In genomic region chr4:59847447-59847846, GRCm38 (mm10) we compare ENCODE assay signal across 23 mouse cellular contexts. TPM values are rescaled to one million over a fixed set of nuclear protein-coding genes. Genes with fewer than 3 reads are reported as not detected.
DNase-seq lines count a peak whose midpoint lies in the region; ATAC-seq and TF ChIP-seq lines count a peak whose summit lies in the region.
"Had no signal": no experiment of that assay in that cellular context is flagged by ENCODE, and none has a peak within 500 bp of the region (broad histone marks: within the 10 kb centered on the region; RNA-seq: fewer than 3 reads in every experiment).

No protein-coding gene starts in this region.

- 58% methylated on average over 5 of the region's 5 CpGs for WGBS in forebrain, postnatal 0 days
- 79% methylated on average over 5 of the region's 5 CpGs for WGBS in forebrain, embryonic 13.5 days
- WGBS in cerebellum, adult 2 months = 7% methylated on average over 5 of the region's 5 CpGs

- no peak overlapping the region for H3K27ac ChIP-seq in forebrain, postnatal 0 days (ENCODE audit: low read depth, low read length)
- H3K27ac ChIP-seq in forebrain, embryonic 13.5 days = no peak overlapping the region
- H3K27ac ChIP-seq in cerebellum, adult 2 months (ENCODE audit: insufficient read depth, low read length) = peak overlapping the region; percentile 85
- H3K27ac ChIP-seq: forebrain, embryonic 15.5 days; heart, embryonic 13.5 days; hindbrain, embryonic 10.5 days; hindbrain, embryonic 15.5 days; liver, embryonic 14.5 days; midbrain, embryonic 12.5 days; neural tube, embryonic 12.5 days had no signal

- H3K4me3 ChIP-seq in forebrain, postnatal 0 days (ENCODE audit: low read depth, low read length) = no peak overlapping the region
- no peak overlapping the region for H3K4me3 ChIP-seq in forebrain, embryonic 13.5 days
- H3K4me3 ChIP-seq in cerebellum, adult 2 months (replicated peaks; ENCODE audit: insufficient read depth, low read depth, low read length) = no peak overlapping the region
- H3K4me3 ChIP-seq: forebrain, embryonic 15.5 days; heart, embryonic 13.5 days; hindbrain, embryonic 10.5 days; hindbrain, embryonic 15.5 days; midbrain, embryonic 12.5 days; myocyte; neural tube, embryonic 12.5 days had no signal

- 0 out of 2 replicates have a peak, but pooled peaks cover 5% of the 10 kb centered on the region for H3K4me1 ChIP-seq in forebrain, postnatal 0 days (ENCODE audit: insufficient read depth)
- 0 out of 2 replicates have a peak, but pooled peaks cover 3% of the 10 kb centered on the region for H3K4me1 ChIP-seq in forebrain, embryonic 13.5 days
- H3K4me1 ChIP-seq in cerebellum, adult 2 months (ENCODE audit: control insufficient read depth, insufficient read depth, low read length) = peaks cover 40% of the 10 kb centered on the region
- H3K4me1 ChIP-seq: hindbrain, embryonic 10.5 days; midbrain, embryonic 12.5 days; neural tube, embryonic 12.5 days had no signal

- H3K9ac ChIP-seq in forebrain, postnatal 0 days = no peak overlapping the region
- H3K9ac ChIP-seq in forebrain, embryonic 13.5 days = no peak overlapping the region
- H3K9ac ChIP-seq: forebrain, embryonic 15.5 days; heart, embryonic 13.5 days; hindbrain, embryonic 15.5 days; liver, embryonic 14.5 days; lung, embryonic 14.5 days; midbrain, embryonic 12.5 days; neural tube, embryonic 12.5 days had no signal

- no peaks in the 10 kb centered on the region for H3K27me3 ChIP-seq in forebrain, postnatal 0 days (ENCODE audit: insufficient read depth, low read length)
- H3K27me3 ChIP-seq in forebrain, embryonic 13.5 days = no peaks in the 10 kb centered on the region
- no peaks in the 10 kb centered on the region for H3K27me3 ChIP-seq in cerebellum, adult 2 months (ENCODE audit: control insufficient read depth, insufficient read depth, low read length)
- H3K27me3 ChIP-seq: forebrain, embryonic 15.5 days; heart, embryonic 13.5 days; hindbrain, embryonic 15.5 days; midbrain, embryonic 12.5 days; neural tube, embryonic 12.5 days had no signal

- TF ChIP-seq CTCF in forebrain, postnatal 0 days (IDR thresholded peaks at IDR 0.05; ENCODE audit: low read depth) = no peak
- no peak for TF ChIP-seq CTCF in cerebellum, adult 2 months (IDR thresholded peaks at IDR 0.05; ENCODE audit: borderline replicate concordance, insufficient read depth, low read depth, low read length)

- no peaks in the 10 kb centered on the region for H3K9me3 ChIP-seq in forebrain, postnatal 0 days (ENCODE audit: low read length)
- H3K9me3 ChIP-seq in forebrain, embryonic 13.5 days (replicated peaks) = no peaks in the 10 kb centered on the region
- H3K9me3 ChIP-seq: forebrain, embryonic 15.5 days; hindbrain, embryonic 15.5 days; neural tube, embryonic 12.5 days had no signal

- no peak overlapping the region for H3K4me2 ChIP-seq in forebrain, postnatal 0 days (ENCODE audit: low read depth)
- no peak overlapping the region for H3K4me2 ChIP-seq in forebrain, embryonic 13.5 days
- H3K4me2 ChIP-seq: forebrain, embryonic 15.5 days; heart, embryonic 13.5 days; hindbrain, embryonic 15.5 days; lung, embryonic 14.5 days; midbrain, embryonic 12.5 days; neural tube, embryonic 12.5 days had no signal

- no peaks in the 10 kb centered on the region for H3K36me3 ChIP-seq in forebrain, postnatal 0 days (ENCODE audit: insufficient read depth)
- H3K36me3 ChIP-seq in forebrain, embryonic 13.5 days (ENCODE audit: poor library complexity, severe bottlenecking) = peaks cover 4% of the 10 kb centered on the region; the same call in 1 of the 2 replicates
- H3K36me3 ChIP-seq: forebrain, embryonic 15.5 days; hindbrain, embryonic 15.5 days; midbrain, embryonic 12.5 days; neural tube, embryonic 12.5 days had no signal

- TF ChIP-seq POLR2A in cerebellum, adult 2 months (IDR thresholded peaks at IDR 0.05; ENCODE audit: borderline replicate concordance, insufficient read depth, low read length) = no peak

- no peak for DNase-seq in forebrain, postnatal 0 days
- peak; percentile 65 for DNase-seq in adipocyte (ENCODE audit: low spot score)
- DNase-seq in cerebellum, adult 2 months = peak; percentile 52 to 82
- peak; percentile 51 to 56 for DNase-seq in cerebellum, postnatal 25 days
- DNase-seq in retina, postnatal 1 day = no peak
- DNase-seq: adrenal gland, postnatal 25 days; heart, postnatal 10 days; kidney, adult 18-20 months; liver; lung, embryonic 14.5 days; lung, postnatal 14 days; right cerebral cortex, postnatal 4 days; thymus, postnatal 4 days had no signal

- peak; percentile 45; the same call in 1 of the 2 replicates for ATAC-seq in forebrain, postnatal 0 days
- ATAC-seq in forebrain, embryonic 13.5 days = no peak
- ATAC-seq in inflammation-experienced regulatory T-cells, adult 6 months = no peak
- ATAC-seq: forebrain, embryonic 15.5 days had no signal

RNA-seq across cellular contexts. Expression of gene Snx30, which starts 41.8 kb away (rescaled TPM):
- 22.7 and 31.4 TPM in 2 replicates for total RNA-seq in forebrain, postnatal 0 days (2014; rRNA removed)
- polyA plus RNA-seq in forebrain, postnatal 0 days (2015; fragmentation: Nextera tagmentation; extraction: Ambion mirVana) = 9.8 and 16.9 TPM in 2 replicates
- 8.8 and 9.4 TPM in 2 replicates for polyA plus RNA-seq in forebrain, embryonic 13.5 days (2015; fragmentation: Nextera tagmentation; extraction: Ambion mirVana)
- 24.7 and 26.1 TPM in 2 replicates for polyA plus RNA-seq in cerebellum, adult 2 months (2012; rRNA removed)
- 1 to 10 TPM; 2.6 to 3.6 (median 2.8) TPM for polyA plus RNA-seq in inflammation-experienced regulatory T-cells, adult 6 months (2017; shearing (Covaris generic))

RNA-seq across cellular contexts. Expression of gene Inip, which starts 46.1 kb away (rescaled TPM):
- 31.3 and 34.1 TPM in 2 replicates for total RNA-seq in forebrain, postnatal 0 days (2014; rRNA removed)
- 39.2 and 43.2 TPM in 2 replicates for polyA plus RNA-seq in forebrain, postnatal 0 days (2015; fragmentation: Nextera tagmentation; extraction: Ambion mirVana)
- polyA plus RNA-seq in forebrain, embryonic 13.5 days (2015; fragmentation: Nextera tagmentation; extraction: Ambion mirVana) = 96.1 and 96.8 TPM in 2 replicates
- polyA plus RNA-seq in cerebellum, adult 2 months (2012; rRNA removed) = 22.5 and 23.3 TPM in 2 replicates
- 10 to 100 TPM; 48.4 to 49.9 (median 49.5) TPM for polyA plus RNA-seq in inflammation-experienced regulatory T-cells, adult 6 months (2017; shearing (Covaris generic))

Comparison
In these comparisons a context has a peak if more than half of its experiments do, and no peak if none do; other contexts are left out.
1. DNase-seq: peak in adipocyte (single experiment), cerebellum, adult 2 months (2 of 2) and cerebellum, postnatal 25 days (2 of 2); none in forebrain, postnatal 0 days (single experiment) and retina, postnatal 1 day (single experiment).